Mouse (Mus musculus): ENCODE data around the gene Nudt22.
"Not testable (repeated sequence)": the region's sequence is repeated elsewhere in the genome, so short reads cannot be mapped to it uniquely, and the experiment has no call there.

Gene Nudt22

GRCm38 (mm10) chr19:6995255-6995991 is 494 bp downstream of the Nudt22 start:
- DNase-seq (ENCODE audit: low spot score in 2 of 2): no peak

GRCm38 (mm10) chr19:6994489-6994888 is 1.4 kb downstream of the Nudt22 start:
- no peak for DNase-seq (ENCODE audit: low spot score in 2 of 2)

- DNase-seq (ENCODE audit: low spot score in 2 of 2): no peak
Observed at GRCm38 (mm10) chr19:6994002-6994401, 1.9 kb downstream of the Nudt22 start.

- no peak for DNase-seq (ENCODE audit: low spot score in 2 of 2)
Observed at GRCm38 (mm10) chr19:6993011-6993770, 2.7 kb downstream of the Nudt22 start.

GRCm38 (mm10) chr19:6992011-6992858 is 3.7 kb downstream of the Nudt22 start, which contains the start of gene Dnajc4:
Gene Dnajc4, minus strand, starts transcription at chr19:6992572.
- peak; percentile 89 to 95 for DNase-seq (ENCODE audit: low spot score in 2 of 2)

GRCm38 (mm10) chr19:6991166-6991565 is 4.8 kb downstream of the Nudt22 start:
- DNase-seq (ENCODE audit: low spot score in 2 of 2): not testable (repeated sequence)

- no peak for DNase-seq (ENCODE audit: low spot score in 2 of 2)
Observed at GRCm38 (mm10) chr19:6990712-6991111, 5.2 kb downstream of the Nudt22 start.

GRCm38 (mm10) chr19:6989251-6989650 is 6.7 kb downstream of the Nudt22 start:
- DNase-seq (ENCODE audit: low spot score in 2 of 2): peak in 1 of 2 experiments; percentile 71

GRCm38 (mm10) chr19:6987904-6988285 is 8.0 kb downstream of the Nudt22 start:
- no peak for DNase-seq (ENCODE audit: low spot score in 2 of 2)

GRCm38 (mm10) chr19:6987061-6987903 is 8.6 kb downstream of the Nudt22 start, which contains the start of gene Vegfb:
Gene Vegfb, minus strand, starts transcription at chr19:6987651.
- DNase-seq (ENCODE audit: low spot score in 2 of 2): peak; percentile 48 to 74

GRCm38 (mm10) chr19:6985951-6986708 is 9.8 kb downstream of the Nudt22 start:
- no peak for DNase-seq (ENCODE audit: low spot score in 2 of 2)

GRCm38 (mm10) chr19:6985300-6985699 is 10.6 kb downstream of the Nudt22 start:
- no peak for DNase-seq (ENCODE audit: low spot score in 2 of 2)

- no peak for DNase-seq (ENCODE audit: low spot score in 2 of 2)
Observed at GRCm38 (mm10) chr19:6983621-6984020, 12.3 kb downstream of the Nudt22 start.

GRCm38 (mm10) chr19:6981465-6981864 is 14.5 kb downstream of the Nudt22 start:
- no peak for DNase-seq (ENCODE audit: low spot score in 2 of 2)

- peak in 1 of 2 experiments; percentile 99 for DNase-seq (ENCODE audit: low spot score in 2 of 2)
Observed at GRCm38 (mm10) chr19:6980381-6981093, 15.4 kb downstream of the Nudt22 start, which contains the start of gene Fkbp2. Gene Fkbp2, minus strand, starts transcription at chr19:6980501.

- DNase-seq (ENCODE audit: low spot score in 2 of 2): peak; percentile 99 to 100
Observed at GRCm38 (mm10) chr19:6979486-6980380, 16.2 kb downstream of the Nudt22 start.

- DNase-seq (ENCODE audit: low spot score in 2 of 2): no peak
Observed at GRCm38 (mm10) chr19:6979001-6979479, 16.9 kb downstream of the Nudt22 start.

GRCm38 (mm10) chr19:6978639-6978974 is 17.3 kb downstream of the Nudt22 start:
- no peak for DNase-seq (ENCODE audit: low spot score in 2 of 2)
